In the genomic region with DNA sequence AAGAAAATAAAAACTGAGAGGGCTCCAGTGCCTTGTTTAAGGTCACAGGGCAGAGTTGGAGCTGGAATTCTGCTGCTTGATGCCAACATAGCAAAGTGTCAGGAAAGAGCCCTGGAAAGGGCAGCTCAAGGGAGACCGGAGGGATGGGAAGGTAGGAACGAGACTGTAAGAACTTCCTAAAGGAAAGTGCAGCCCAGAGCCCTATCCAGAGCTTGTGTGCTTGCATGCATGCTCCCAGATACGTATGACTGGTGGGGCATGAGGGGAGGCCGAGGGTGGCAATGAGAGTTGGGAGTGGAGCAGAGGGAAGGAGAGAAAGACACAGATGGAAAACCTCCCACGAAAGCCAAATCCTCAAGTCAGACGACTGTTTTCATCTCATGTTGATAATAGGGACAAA, we compare ENCODE assay signal across 15 mouse cellular contexts.
"Had no signal": no experiment of that assay in that cellular context is flagged by ENCODE, and none has a peak within 500 bp of the region (broad histone marks: within the 10 kb centered on the region; RNA-seq: fewer than 3 reads in every experiment).

No protein-coding gene starts in this region.

- ATAC-seq: lung, postnatal 0 days; midbrain, embryonic 15.5 days had no signal

- H3K27ac ChIP-seq: lung, embryonic 15.5 days; macrophage; midbrain, embryonic 12.5 days; midbrain, embryonic 15.5 days; neural tube, embryonic 12.5 days; stomach, embryonic 15.5 days; stomach, postnatal 0 days had no signal

- H3K4me1 ChIP-seq: lung, embryonic 15.5 days; megakaryocyte, embryonic 14.5 days; midbrain, embryonic 15.5 days had no signal

- H3K9ac ChIP-seq: lung, embryonic 15.5 days; midbrain, embryonic 12.5 days; midbrain, embryonic 15.5 days; neural tube, embryonic 12.5 days; stomach, embryonic 15.5 days had no signal

- H3K27me3 ChIP-seq: lung, embryonic 15.5 days; midbrain, embryonic 15.5 days; neural tube, embryonic 12.5 days; stomach, embryonic 15.5 days had no signal

- H3K4me2 ChIP-seq: lung, embryonic 15.5 days; midbrain, embryonic 12.5 days; midbrain, embryonic 15.5 days; neural tube, embryonic 12.5 days; stomach, embryonic 15.5 days had no signal

- H3K36me3 ChIP-seq: lung, embryonic 15.5 days; midbrain, embryonic 12.5 days; midbrain, embryonic 15.5 days; neural tube, embryonic 12.5 days; stomach, embryonic 15.5 days had no signal

- H3K9me3 ChIP-seq: lung, embryonic 15.5 days; megakaryocyte, embryonic 14.5 days; midbrain, embryonic 12.5 days; midbrain, embryonic 15.5 days; neural tube, embryonic 12.5 days; stomach, embryonic 15.5 days had no signal

- H3K4me3 ChIP-seq: lung, embryonic 15.5 days; megakaryocyte, embryonic 14.5 days; midbrain, embryonic 12.5 days; midbrain, embryonic 15.5 days; neural tube, embryonic 12.5 days; stomach, embryonic 15.5 days had no signal

- DNase-seq: lung, adult 2 months; lung, postnatal 14 days; lung, postnatal 36 days; thymus, adult 2 months; thymus, postnatal 25 days; thymus, postnatal 4 days had no signal
